ENCODE assay signal across 8 mouse cellular contexts in genomic region chr9:20794108-20794806, GRCm38 (mm10). TPM values are rescaled to one million over a fixed set of nuclear protein-coding genes. Genes with fewer than 3 reads are reported as not detected.
DNase-seq lines count a peak whose midpoint lies in the region; ATAC-seq and TF ChIP-seq lines count a peak whose summit lies in the region.

No protein-coding gene starts in this region.

- H3K9me3 ChIP-seq in lung, postnatal 0 days (ENCODE audit: low read length), result no peaks in the 10 kb centered on the region
- no peaks in the 10 kb centered on the region for H3K9me3 ChIP-seq in stomach, embryonic 15.5 days

- H3K4me1 ChIP-seq in lung, postnatal 0 days (ENCODE audit: insufficient read depth, low read depth, low read length), result no peaks in the 10 kb centered on the region
- peaks cover 4% of the 10 kb centered on the region; the same call in 1 of the 2 replicates for H3K4me1 ChIP-seq in stomach, embryonic 15.5 days

- H3K4me3 ChIP-seq in lung, postnatal 0 days (ENCODE audit: low read depth, low read length), result no peak overlapping the region
- H3K4me3 ChIP-seq in stomach, embryonic 15.5 days (replicated peaks), result no peak overlapping the region

- H3K4me2 ChIP-seq in lung, postnatal 0 days (replicated peaks; ENCODE audit: low read depth, low read length), result no peak overlapping the region
- H3K4me2 ChIP-seq in stomach, embryonic 15.5 days, result no peak overlapping the region

- H3K9ac ChIP-seq in lung, postnatal 0 days (replicated peaks; ENCODE audit: low read depth), result no peak overlapping the region
- no peak overlapping the region for H3K9ac ChIP-seq in stomach, embryonic 15.5 days

- peak; percentile 12 for DNase-seq in A20 (ENCODE audit: low read depth, low spot score)
- peak; percentile 80 for DNase-seq in brain, embryonic 14.5 days (ENCODE audit: low read depth)
- peak; percentile 38 to 50 for DNase-seq in frontal cortex, adult 2 months (ENCODE audit: extremely low spot score in 1 of 2, low spot score in 1 of 2)
- peak; percentile 7 for DNase-seq in large intestine, adult 2 months (ENCODE audit: low read depth, low spot score)
- DNase-seq in lung, postnatal 0 days (ENCODE audit: low spot score), result peak; percentile 37
- no peak for DNase-seq in yolk sac, embryonic 10.5 days (ENCODE audit: low spot score)

- TF ChIP-seq EP300 in lung, postnatal 0 days (IDR thresholded peaks at IDR 0.05), result no peak

- no peak for TF ChIP-seq CTCF in brain, embryonic 14.5 days (IDR thresholded peaks at IDR 0.05; ENCODE audit: borderline replicate concordance, extremely low read depth, insufficient read depth, insufficient read length)
- TF ChIP-seq CTCF in lung, postnatal 0 days (IDR thresholded peaks at IDR 0.05), result no peak

- no peak overlapping the region for H3K27ac ChIP-seq in lung, postnatal 0 days (ENCODE audit: low read length)
- peak overlapping the region; percentile 63 for H3K27ac ChIP-seq in stomach, embryonic 15.5 days

- H3K27me3 ChIP-seq in lung, postnatal 0 days (replicated peaks; ENCODE audit: insufficient read depth, low read length), result no peaks in the 10 kb centered on the region
- no peaks in the 10 kb centered on the region for H3K27me3 ChIP-seq in stomach, embryonic 15.5 days (replicated peaks)

- ATAC-seq in hematopoietic stem cell, adult 5-6 weeks (replicated peaks in 1 of 2; ENCODE audit: insufficient read depth in 1 of 2, low FRiP score in 2 of 2, low TSS enrichment in 1 of 2, low read depth in 1 of 2, poor library complexity in 2 of 2, severe bottlenecking in 2 of 2), result peak; percentile 83 to 93
- ATAC-seq in lung, postnatal 0 days, result peak; percentile 69
- ATAC-seq in stomach, embryonic 15.5 days (ENCODE audit: insufficient read depth, low FRiP score, low read depth), result peak; percentile 53; the same call in 1 of the 2 replicates

- TF ChIP-seq POLR2A in brain, embryonic 14.5 days (IDR thresholded peaks at IDR 0.05; ENCODE audit: borderline replicate concordance, extremely low read depth, insufficient read depth, insufficient read length, poor library complexity, severe bottlenecking), result no peak

- no peaks in the 10 kb centered on the region for H3K36me3 ChIP-seq in lung, postnatal 0 days (ENCODE audit: insufficient read depth, low read length)
- H3K36me3 ChIP-seq in stomach, embryonic 15.5 days, result no peaks in the 10 kb centered on the region

- 34% methylated on average over 7 of the region's 7 CpGs for WGBS in large intestine, adult 2 months
- WGBS in lung, postnatal 0 days, result 13% methylated on average over 7 of the region's 7 CpGs
- WGBS in stomach, embryonic 15.5 days, result 15% methylated on average over 7 of the region's 7 CpGs

RNA-seq across cellular contexts. Expression of gene Col5a3, which starts 20.6 kb away (rescaled TPM):
- 0.85 and 1.2 TPM in 2 replicates for polyA plus RNA-seq in brain, embryonic 14.5 days (2012; rRNA removed)
- polyA plus RNA-seq in frontal cortex, adult 2 months (2012; rRNA removed), result 1.7 and 2.5 TPM in 2 replicates
- not detected in 2 replicates for total RNA-seq in hematopoietic stem cell, adult 5-6 weeks (2017)
- polyA plus RNA-seq in large intestine, adult 2 months (2012; rRNA removed), result 3.9 and 4.5 TPM in 2 replicates
- 0.44 and 0.56 TPM in 2 replicates for polyA plus RNA-seq in lung, postnatal 0 days (2015; fragmentation: Nextera tagmentation; extraction: Ambion mirVana)
- 3.2 and 3.5 TPM in 2 replicates for polyA plus RNA-seq in stomach, embryonic 15.5 days (2015; fragmentation: Nextera tagmentation; extraction: Ambion mirVana)

RNA-seq across cellular contexts. Expression of gene Rdh8, which starts 24.0 kb away (rescaled TPM):
- not detected in 2 replicates for polyA plus RNA-seq in brain, embryonic 14.5 days (2012; rRNA removed)
- polyA plus RNA-seq in frontal cortex, adult 2 months (2012; rRNA removed), result not detected in 2 replicates
- not detected in 2 replicates for total RNA-seq in hematopoietic stem cell, adult 5-6 weeks (2017)
- not detected in 2 replicates for polyA plus RNA-seq in large intestine, adult 2 months (2012; rRNA removed)
- polyA plus RNA-seq in lung, postnatal 0 days (2015; fragmentation: Nextera tagmentation; extraction: Ambion mirVana), result not detected in 2 replicates
- not detected in 2 replicates for polyA plus RNA-seq in stomach, embryonic 15.5 days (2015; fragmentation: Nextera tagmentation; extraction: Ambion mirVana)

RNA-seq across cellular contexts. Expression of gene Olfm2, which starts 48.1 kb away (rescaled TPM):
- polyA plus RNA-seq in brain, embryonic 14.5 days (2012; rRNA removed), result 139 and 162 TPM in 2 replicates
- polyA plus RNA-seq in frontal cortex, adult 2 months (2012; rRNA removed), result 126 and 152 TPM in 2 replicates
- not detected in 2 replicates for total RNA-seq in hematopoietic stem cell, adult 5-6 weeks (2017)
- 1.2 and 1.4 TPM in 2 replicates for polyA plus RNA-seq in large intestine, adult 2 months (2012; rRNA removed)
- polyA plus RNA-seq in lung, postnatal 0 days (2015; fragmentation: Nextera tagmentation; extraction: Ambion mirVana), result 0.36 and 0.55 TPM in 2 replicates
- polyA plus RNA-seq in stomach, embryonic 15.5 days (2015; fragmentation: Nextera tagmentation; extraction: Ambion mirVana), result 6.7 and 7.5 TPM in 2 replicates

Comparison
In these comparisons a context has a peak if more than half of its experiments do, and no peak if none do; other contexts are left out.
1. RNA of gene Olfm2, which starts 48.1 kb away (polyA plus RNA-seq): 139 to 162 TPM in brain, embryonic 14.5 days and 126 to 152 TPM in frontal cortex, adult 2 months; 6.7 to 7.5 TPM in stomach, embryonic 15.5 days, 1.2 to 1.4 TPM in large intestine, adult 2 months and 0.36 to 0.55 TPM in lung, postnatal 0 days; every median in the first group is over 10 times any median in the second.
2. Peak in every context shown above with its lines, with median percentiles within 50 percentile points of each other: ATAC-seq.